In the genomic region with DNA sequence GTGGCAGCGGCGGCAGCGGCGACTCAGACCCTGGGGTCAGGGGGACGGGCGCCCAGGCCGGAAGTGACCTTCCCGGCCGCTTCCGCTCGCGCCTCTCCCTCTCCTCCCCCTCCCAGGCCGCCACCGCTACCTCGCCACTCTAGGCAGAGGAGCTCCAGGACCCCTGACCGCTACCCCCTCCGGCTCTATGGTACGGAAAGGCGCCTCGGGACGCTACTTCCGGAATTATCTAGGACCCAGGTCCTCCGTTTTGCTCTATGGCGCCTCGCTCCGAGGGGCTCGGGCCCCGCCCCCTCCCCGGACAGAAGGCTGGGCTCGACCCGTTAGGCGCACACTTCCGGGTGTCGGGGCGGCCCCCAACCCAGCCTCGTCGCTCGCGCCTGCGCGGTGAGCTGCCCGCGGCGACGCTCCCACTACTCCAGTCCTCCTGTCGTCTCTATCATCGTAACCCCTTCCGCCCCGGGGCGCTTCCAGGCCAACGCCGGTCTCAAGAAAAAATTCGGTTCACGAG, we compare ENCODE assay signal across 8 mouse cellular contexts. TPM values are rescaled to one million over a fixed set of nuclear protein-coding genes. Genes with fewer than 3 reads are reported as not detected.
A peak's percentile ranks its signal among the peaks of the same experiment; 100 is the strongest.
DNase-seq lines count a peak whose midpoint lies in the region; ATAC-seq lines count a peak whose summit lies in the region.

A gene (minus strand): TSS at position 97 of the 511 bp plus-strand sequence.

- peaks cover 13% of the 10 kb centered on the region; the same call in 1 of the 2 replicates for H3K4me1 ChIP-seq in intestine, embryonic 14.5 days (replicated peaks; ENCODE audit: control insufficient read depth, insufficient read depth, low read length)

- no peaks in the 10 kb centered on the region for H3K27me3 ChIP-seq in intestine, embryonic 14.5 days (replicated peaks; ENCODE audit: control insufficient read depth, insufficient read depth, low read length)

- H3K9me3 ChIP-seq in intestine, embryonic 14.5 days (ENCODE audit: control insufficient read depth, low read length) = no peaks in the 10 kb centered on the region

- H3K27ac ChIP-seq in intestine, embryonic 14.5 days (ENCODE audit: low read depth) = peak within 1 kb of the TSS; percentile 82

- H3K4me2 ChIP-seq in intestine, embryonic 14.5 days (ENCODE audit: low read length) = peak within 1 kb of the TSS; percentile 74

- under 1% methylated on average over 54 of the region's 54 CpGs for WGBS in intestine, embryonic 14.5 days

- ATAC-seq in intestine, embryonic 14.5 days (replicated peaks; ENCODE audit: low FRiP score, low TSS enrichment, low read depth) = peak; percentile 96

- intact Hi-C loops in left cerebral cortex, postnatal 14 days (cut with DNase I) = loop anchor here (1.0 kb wide), 1 partner anchor 16 kb away; a partner anchor contains a TSS

- peak within 1 kb of the TSS; percentile 82 for H3K4me3 ChIP-seq in intestine, embryonic 14.5 days (ENCODE audit: low read depth, low read length)

- no peaks in the 10 kb centered on the region for H3K36me3 ChIP-seq in intestine, embryonic 14.5 days (ENCODE audit: control insufficient read depth, insufficient read depth, low read length)

- H3K9ac ChIP-seq in intestine, embryonic 14.5 days (ENCODE audit: low read length) = peak within 1 kb of the TSS; percentile 94

- peak; percentile 91 for DNase-seq in adipocyte (ENCODE audit: low spot score)
- peak; percentile 96 for DNase-seq in embryo, embryonic 10.5 days (ENCODE audit: low spot score)
- peak; percentile 98 for DNase-seq in gastrocnemius, postnatal 25 days
- DNase-seq in intestine, embryonic 14.5 days (ENCODE audit: low spot score) = peak; percentile 94
- peak; percentile 97 to 98 for DNase-seq in left cerebral cortex, postnatal 14 days (ENCODE audit: low spot score in 2 of 2)
- peak; percentile 97 for DNase-seq in mesoderm, embryonic 11.5 days (ENCODE audit: low read depth, low spot score)
- peak; percentile 96 to 97 for DNase-seq in right cerebral cortex, postnatal 36 days (ENCODE audit: low spot score in 2 of 2)
- DNase-seq in yolk sac, embryonic 10.5 days (ENCODE audit: low spot score) = peak; percentile 98

RNA-seq across cellular contexts. Expression of the gene that starts here (rescaled TPM):
- total RNA-seq in gastrocnemius, postnatal 25 days (2021) = 10 to 100 TPM; 27.3 to 30.7 TPM
- 14.2 and 14.6 TPM in 2 replicates for polyA plus RNA-seq in intestine, embryonic 14.5 days (2014; fragmentation: Nextera tagmentation; extraction: Ambion mirVana)
- total RNA-seq in left cerebral cortex, postnatal 14 days (2021) = 10 to 100 TPM; 26.9 to 29.1 TPM

Comparison
In these comparisons a context has a peak if more than half of its experiments do, and no peak if none do; other contexts are left out.
1. Peak in every context shown above with its lines: DNase-seq, ATAC-seq, H3K4me3 ChIP-seq and H3K27ac ChIP-seq.